Mouse (Mus musculus) heart, postnatal 25 days (tissue): ENCODE data around the gene Dnaja3. TPM values are rescaled to one million over a fixed set of nuclear protein-coding genes. Genes with fewer than 3 reads are reported as not detected.

Source experiments
- DNase-seq: peaks from one replicate; pipeline ENCODE4 v3.0.0; 2022; ENCODE audit warnings: low spot score
- intact Hi-C: fragments of 180-260 bp; cut with DNase I; formaldehyde crosslinking; loops from one replicate; pipeline ENCODE4 v1.15.1; 2025
- total RNA-seq, 2 experiments: library from RNA; stranded (reverse); gene quantifications; 2 replicates each; pipeline ENCODE4 v1.2.3; 2021

Gene Dnaja3
- 100 to 1,000 TPM; 149 TPM for total RNA-seq

DNA sequence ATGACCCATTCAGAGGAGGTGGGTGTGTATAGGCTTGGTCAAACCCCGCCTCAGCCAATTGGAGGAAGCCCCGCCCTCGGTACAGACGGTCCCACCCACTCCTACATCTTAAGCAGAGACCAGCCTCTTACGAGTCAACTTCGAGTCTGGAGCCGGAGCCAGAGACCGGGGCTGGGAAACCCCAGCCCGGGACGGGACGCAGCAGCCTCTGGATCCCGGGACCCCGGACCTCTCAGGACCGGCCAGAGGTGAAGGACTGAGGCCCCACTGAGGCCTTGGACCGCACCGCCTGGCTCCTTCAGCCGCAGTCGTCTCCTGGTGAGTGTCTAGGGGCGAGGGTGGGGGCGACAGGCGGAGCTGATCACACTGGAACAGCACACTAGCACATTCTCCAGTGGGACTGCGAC is at the start of gene Dnaja3, which contains the start of gene Vasn:
TSS of gene Dnaja3 (plus strand) at position 159 of the 407 bp plus-strand sequence.
TSS of gene Vasn (plus strand) at position 111 of the 407 bp plus-strand sequence.
- intact Hi-C loops, result no loop called here
- peak; percentile 86 for DNase-seq

DNA sequence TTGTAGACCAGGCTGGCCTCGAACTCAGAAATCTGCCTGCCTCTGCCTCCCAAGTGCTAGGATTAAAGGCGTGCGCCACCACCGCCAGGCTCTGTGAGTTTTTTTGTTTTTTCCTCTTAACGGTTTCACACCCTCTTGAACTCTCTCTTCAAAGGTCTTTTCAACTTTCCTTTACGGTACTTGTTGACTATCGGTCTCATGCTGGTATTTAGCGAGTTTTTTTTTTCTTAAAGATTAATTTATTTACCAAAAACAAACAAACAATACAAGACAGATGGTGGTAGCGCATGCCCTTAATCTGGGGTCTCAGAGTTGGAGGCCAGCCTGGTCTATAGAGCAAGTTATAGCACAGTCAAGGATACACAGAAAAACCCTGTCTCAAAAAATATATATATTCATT is 49.6 kb upstream of the Dnaja3 start:
- intact Hi-C loops, result no loop called here
- DNase-seq, result no peak

GRCm38 (mm10) chr16:4592909-4593875 is 46.6 kb upstream of the Dnaja3 start:
- intact Hi-C loops, result loop anchor here (2.0 kb wide), 1 partner anchor 14 kb away; no protein-coding TSS in a partner anchor
- no peak for DNase-seq

DNA sequence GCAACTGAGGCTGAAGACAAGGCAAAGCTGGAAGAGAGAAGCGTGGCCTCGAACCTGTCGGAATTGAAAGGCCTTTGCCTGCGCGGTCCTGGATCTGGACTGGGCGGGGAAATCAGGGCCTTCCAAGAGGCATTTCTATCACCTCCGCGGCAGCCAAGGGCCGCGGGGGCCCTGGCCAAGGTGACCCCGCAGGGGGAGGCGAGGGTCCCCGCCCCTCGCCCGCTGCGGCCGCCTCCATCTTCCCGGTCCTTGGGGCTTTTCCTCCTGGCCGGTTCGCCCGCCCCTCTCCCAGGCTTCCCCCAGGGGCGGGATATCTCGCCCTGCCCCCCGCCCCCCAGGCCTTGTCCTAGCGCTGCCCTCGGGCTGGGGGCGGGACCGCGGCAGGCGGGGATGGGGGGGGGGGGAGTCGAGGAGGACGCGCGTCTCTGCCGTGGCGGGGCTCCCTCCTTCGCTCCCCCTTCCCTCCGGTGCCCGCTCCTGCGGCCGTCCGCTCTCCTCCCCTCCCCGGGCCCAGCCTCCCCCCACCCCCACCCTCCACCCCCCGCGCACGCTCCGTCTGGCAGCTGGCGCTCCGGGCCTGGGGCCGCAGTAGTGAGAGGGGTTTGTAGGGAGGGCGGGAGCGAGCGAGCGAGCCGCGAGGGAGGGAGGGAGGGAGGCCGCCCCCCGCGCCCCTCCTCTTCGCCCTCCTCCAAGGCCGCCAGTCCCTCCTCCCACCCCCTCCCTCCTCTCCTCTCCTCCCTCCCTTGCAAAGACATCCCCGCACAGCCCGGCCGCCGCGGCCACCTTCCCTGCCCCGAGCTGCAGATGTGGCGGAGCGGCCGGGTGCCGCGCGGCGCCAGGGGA is 45.6 kb upstream of the Dnaja3 start, which contains the start of gene Glis2:
TSS of gene Glis2 (plus strand) at position 743 of the 843 bp plus-strand sequence.
- intact Hi-C loops, result loop anchor here (2.0 kb wide), 1 partner anchor 13 kb away; no protein-coding TSS in a partner anchor
- peak; percentile 58 for DNase-seq

- intact Hi-C loops, result no loop called here
- no peak for DNase-seq
Observed at GRCm38 (mm10) chr16:4594814-4595526, 44.8 kb upstream of the Dnaja3 start.

GRCm38 (mm10) chr16:4595527-4595963 is 44.2 kb upstream of the Dnaja3 start:
- peak; percentile 58 for DNase-seq
- intact Hi-C loops, result no loop called here

GRCm38 (mm10) chr16:4596141-4596728 is 43.6 kb upstream of the Dnaja3 start:
- intact Hi-C loops, result no loop called here

GRCm38 (mm10) chr16:4596836-4597235 is 43.0 kb upstream of the Dnaja3 start:
- intact Hi-C loops, result no loop called here
- DNase-seq, result no peak

More at GRCm38 (mm10) chr16:4596141-4596728, 43.6 kb upstream of the Dnaja3 start:
- no peak for DNase-seq

DNA sequence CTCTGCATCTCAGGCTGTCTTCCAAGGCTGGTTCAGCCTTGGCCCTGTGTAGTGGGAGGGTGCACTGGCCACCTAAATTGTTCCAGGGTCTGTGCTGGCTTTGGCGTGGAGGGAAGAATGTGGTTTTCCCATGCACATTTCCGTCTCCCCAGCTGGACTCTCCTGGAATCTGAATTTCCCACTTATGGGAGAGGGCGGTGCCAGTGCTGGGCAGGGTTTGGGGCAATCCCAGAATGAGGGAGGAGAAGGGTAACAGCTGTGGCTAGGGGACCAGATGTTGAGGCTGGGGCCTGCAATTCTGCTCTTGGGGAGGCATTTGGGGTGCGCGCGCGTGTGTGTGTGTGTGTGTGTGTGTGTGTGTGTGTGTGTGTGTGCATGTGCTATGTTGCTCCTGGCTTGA is 42.5 kb upstream of the Dnaja3 start:
- no peak for DNase-seq

DNA sequence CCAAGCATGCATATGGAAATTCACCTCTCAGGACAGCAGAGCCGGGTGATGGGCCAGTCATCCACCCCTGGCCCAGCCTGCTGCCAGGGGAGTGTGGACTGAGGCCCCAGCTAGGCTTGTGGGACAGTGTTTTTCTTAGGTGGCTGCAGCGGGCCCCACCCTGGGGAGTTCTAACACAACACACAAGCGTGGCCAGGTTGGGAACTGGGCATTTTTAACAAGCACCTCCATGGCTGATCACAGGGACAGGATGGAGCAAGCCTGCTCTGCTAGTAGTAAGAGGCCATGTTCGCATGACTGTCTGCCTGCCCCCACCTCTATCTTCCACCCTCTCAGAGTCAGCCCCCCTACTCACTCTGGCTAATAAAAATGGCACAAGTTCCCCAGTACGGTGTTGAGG is 41.7 kb upstream of the Dnaja3 start:
- DNase-seq, result no peak
- intact Hi-C loops, result no loop called here

More for the DNA sequence above, 42.5 kb upstream of the Dnaja3 start:
- intact Hi-C loops, result no loop called here

GRCm38 (mm10) chr16:4598891-4599543 is 40.8 kb upstream of the Dnaja3 start:
- intact Hi-C loops, result no loop called here
- no peak for DNase-seq

DNA sequence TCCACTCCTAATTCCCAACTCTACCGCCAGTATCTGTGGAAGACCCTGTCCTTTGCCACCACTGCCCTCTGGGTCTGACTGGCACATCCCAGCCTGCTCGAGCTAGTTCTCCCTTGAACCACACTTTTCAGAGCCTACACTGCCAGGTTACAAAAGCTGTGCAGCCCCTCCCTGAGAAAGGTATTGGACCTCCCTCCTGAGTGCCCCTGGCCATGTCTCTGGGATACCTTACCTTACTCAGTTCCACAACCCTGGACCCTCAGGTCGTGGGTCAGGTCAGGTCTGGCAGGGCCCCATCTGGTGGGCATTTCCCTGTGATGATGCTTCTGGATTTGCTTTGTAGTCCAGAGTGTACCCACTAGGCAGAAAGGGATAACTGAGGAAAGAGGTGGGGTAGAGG is 40.2 kb upstream of the Dnaja3 start:
- intact Hi-C loops, result no loop called here

DNA sequence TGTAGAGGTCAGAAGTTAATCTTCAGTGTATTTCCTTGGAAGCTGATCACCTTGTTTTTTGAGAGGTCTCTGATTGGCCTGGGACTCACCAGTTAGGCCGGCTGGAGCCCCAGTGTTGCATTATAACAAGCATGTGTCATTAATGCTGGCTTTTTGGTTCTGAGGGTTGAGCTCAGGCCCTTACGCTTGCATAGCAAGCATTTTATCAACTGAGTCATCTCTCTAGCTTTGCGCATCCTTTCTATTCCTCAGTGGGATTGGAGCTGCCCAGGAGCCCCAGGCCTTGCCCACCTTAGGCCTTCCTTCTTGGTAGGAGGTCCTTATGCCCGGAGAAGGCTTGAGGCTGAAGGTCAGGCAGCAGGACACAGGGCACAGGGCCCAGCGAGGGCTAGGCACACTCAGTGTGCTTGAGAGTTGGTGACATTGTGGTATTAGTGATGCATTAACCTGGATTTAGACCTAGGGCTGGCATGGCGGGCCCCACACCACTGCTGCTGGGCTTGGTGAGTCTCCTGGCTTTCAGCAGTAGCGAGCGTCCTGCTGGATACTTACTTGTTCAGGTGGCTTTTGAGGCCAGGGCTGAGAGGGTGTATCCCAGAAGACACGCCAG is 39.0 kb upstream of the Dnaja3 start:
- intact Hi-C loops, result no loop called here
- DNase-seq, result no peak

More for the DNA sequence above, 40.2 kb upstream of the Dnaja3 start:
- no peak for DNase-seq

GRCm38 (mm10) chr16:4602189-4602588 is 37.6 kb upstream of the Dnaja3 start:
- intact Hi-C loops, result no loop called here
- DNase-seq, result no peak

DNA sequence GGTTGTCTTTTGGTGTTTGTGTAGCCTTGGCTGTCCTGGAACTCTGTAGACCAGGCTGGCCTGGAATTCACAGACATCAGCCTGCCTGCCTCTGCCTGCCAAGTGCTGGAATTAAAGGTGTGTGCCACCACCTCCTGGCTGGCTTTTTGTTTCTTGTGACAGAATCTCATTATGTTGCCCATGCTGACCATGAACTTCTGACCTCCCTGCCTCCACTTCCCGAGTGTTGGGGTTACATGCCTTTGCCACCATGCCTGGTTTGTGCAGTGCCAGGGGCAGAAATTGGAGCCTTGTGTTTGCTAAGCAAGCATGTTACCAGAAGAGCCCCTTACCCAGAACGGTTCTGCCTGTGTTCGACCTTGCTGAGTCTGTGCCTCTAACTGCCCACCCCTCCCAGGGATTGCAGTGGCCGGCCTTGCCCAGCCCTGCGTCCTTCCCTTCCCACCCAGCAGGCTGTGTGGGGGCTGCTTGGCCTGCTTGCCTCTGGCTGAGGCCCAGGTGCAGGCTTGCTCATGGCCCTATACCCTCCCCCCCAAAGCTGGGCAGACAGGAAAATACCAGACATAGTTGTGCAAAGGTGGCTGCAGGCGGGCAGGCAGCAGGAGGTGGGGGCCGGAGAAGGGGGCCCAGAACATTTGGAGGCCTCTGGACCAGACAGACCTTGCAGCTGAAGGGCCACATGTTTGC is 36.9 kb upstream of the Dnaja3 start:
- intact Hi-C loops, result no loop called here
- DNase-seq, result no peak

GRCm38 (mm10) chr16:4603453-4603837 is 36.3 kb upstream of the Dnaja3 start:
- DNase-seq, result no peak
- intact Hi-C loops, result no loop called here

- intact Hi-C loops, result no loop called here
- DNase-seq, result no peak
Observed at GRCm38 (mm10) chr16:4604293-4604837, 35.4 kb upstream of the Dnaja3 start.
